Mouse (Mus musculus) MEL (cell line): ENCODE data around the gene Loxl1.

Experiments
- EP300 ChIP-seq, 2 experiments: IDR thresholded peaks; 2 replicates each; pipeline ENCODE4 v1.6.1; 2011; ENCODE audit warnings: improper control_type of control experiment in 2 of 2, low read length in 2 of 2, low read depth in 1 of 2, mild to moderate bottlenecking in 1 of 2
- USF1 ChIP-seq: IDR thresholded peaks from 2 replicates; pipeline ENCODE4 v1.6.1; 2014; ENCODE audit warnings: low read depth, mild to moderate bottlenecking, inconsistent platforms, low read length, improper control_type of control experiment, moderate library complexity

DNA sequence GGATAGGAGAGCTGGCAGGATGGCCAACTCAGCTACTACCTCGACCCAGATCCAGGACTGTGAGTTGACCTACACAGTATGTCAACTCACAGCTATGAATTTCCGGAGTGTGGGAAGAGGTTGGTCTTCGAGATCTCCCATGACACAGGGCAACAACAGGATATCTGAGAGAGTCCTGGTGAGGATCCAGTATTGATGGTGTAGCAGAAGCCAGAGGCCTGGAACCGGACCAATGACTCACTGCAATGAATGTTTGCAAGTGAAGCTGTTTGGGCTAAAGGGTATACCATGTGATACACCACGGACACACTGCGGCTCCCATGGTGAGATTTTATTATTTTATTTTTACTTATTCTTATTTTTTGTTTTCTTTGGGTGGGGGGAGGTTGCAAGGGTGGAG, 41.7 kb upstream of the Loxl1 start:
- TF ChIP-seq EP300 (IDR thresholded peaks at IDR 0.05; ENCODE audit: low read depth in 1 of 2, low read length in 2 of 2): no peak
- TF ChIP-seq USF1: no peak
